22 mouse cellular contexts compared by ENCODE assay signal in genomic region chr12:78631816-78632215, GRCm38 (mm10). TPM values are rescaled to one million over a fixed set of nuclear protein-coding genes. Genes with fewer than 3 reads are reported as not detected.
"Had no signal": no experiment of that assay in that cellular context is flagged by ENCODE, and none has a peak within 500 bp of the region (broad histone marks: within the 10 kb centered on the region; RNA-seq: fewer than 3 reads in every experiment).

No protein-coding gene starts in this region.

- H3K9me3 ChIP-seq: liver, embryonic 15.5 days; lung, embryonic 15.5 days; megakaryocyte, embryonic 14.5 days; midbrain, embryonic 13.5 days; midbrain, embryonic 15.5 days; neural tube, embryonic 12.5 days had no signal

- H3K27me3 ChIP-seq: liver, embryonic 15.5 days; lung, embryonic 15.5 days; megakaryocyte, embryonic 14.5 days; midbrain, embryonic 13.5 days; midbrain, embryonic 15.5 days; neural tube, embryonic 12.5 days had no signal

- H3K27ac ChIP-seq: liver, embryonic 15.5 days; lung, embryonic 15.5 days; macrophage; midbrain, embryonic 13.5 days; midbrain, embryonic 15.5 days; neural tube, embryonic 12.5 days had no signal

- H3K9ac ChIP-seq: liver, embryonic 15.5 days; liver, postnatal 0 days; lung, embryonic 15.5 days; midbrain, embryonic 13.5 days; midbrain, embryonic 15.5 days; neural tube, embryonic 12.5 days had no signal

- H3K4me2 ChIP-seq: liver, embryonic 15.5 days; lung, embryonic 15.5 days; midbrain, embryonic 11.5 days; midbrain, embryonic 13.5 days; midbrain, embryonic 15.5 days; neural tube, embryonic 12.5 days had no signal

- ATAC-seq: liver, postnatal 0 days; lung, postnatal 0 days; midbrain, embryonic 13.5 days; midbrain, embryonic 15.5 days had no signal

- DNase-seq: liver, postnatal 0 days; lung, adult 2 months; lung, postnatal 14 days; lung, postnatal 36 days; right cerebral cortex, postnatal 25 days; right cerebral cortex, postnatal 4 days; spleen, adult 18-20 months; thymus, adult 2 months; thymus, postnatal 25 days; thymus, postnatal 4 days had no signal

- H3K36me3 ChIP-seq: liver, embryonic 15.5 days; lung, embryonic 15.5 days; midbrain, embryonic 13.5 days; midbrain, embryonic 15.5 days; neural tube, embryonic 12.5 days had no signal

- H3K4me3 ChIP-seq: liver, embryonic 15.5 days; lung, embryonic 15.5 days; megakaryocyte, embryonic 14.5 days; midbrain, embryonic 13.5 days; midbrain, embryonic 15.5 days; neural tube, embryonic 12.5 days had no signal

- H3K4me1 ChIP-seq: liver, embryonic 15.5 days; lung, embryonic 15.5 days; megakaryocyte, embryonic 14.5 days; midbrain, embryonic 13.5 days; midbrain, embryonic 15.5 days; neural tube, embryonic 12.5 days had no signal

RNA-seq across cellular contexts. Expression of gene Fam71d, which starts 59.5 kb away (rescaled TPM):
- polyA plus RNA-seq: liver, embryonic 15.5 days; liver, postnatal 0 days; lung, embryonic 15.5 days; macrophage; midbrain, embryonic 11.5 days; neural tube, embryonic 12.5 days; small intestine, adult 2 months; stomach, embryonic 14.5 days; stomach, embryonic 16.5 days; thymus, adult 2 months had no signal
